Mouse (Mus musculus): ENCODE data around the gene Olfr68.
"Not testable (repeated sequence)": the region's sequence is repeated elsewhere in the genome, so short reads cannot be mapped to it uniquely, and the experiment has no call there.

Olfr68 gene

DNA sequence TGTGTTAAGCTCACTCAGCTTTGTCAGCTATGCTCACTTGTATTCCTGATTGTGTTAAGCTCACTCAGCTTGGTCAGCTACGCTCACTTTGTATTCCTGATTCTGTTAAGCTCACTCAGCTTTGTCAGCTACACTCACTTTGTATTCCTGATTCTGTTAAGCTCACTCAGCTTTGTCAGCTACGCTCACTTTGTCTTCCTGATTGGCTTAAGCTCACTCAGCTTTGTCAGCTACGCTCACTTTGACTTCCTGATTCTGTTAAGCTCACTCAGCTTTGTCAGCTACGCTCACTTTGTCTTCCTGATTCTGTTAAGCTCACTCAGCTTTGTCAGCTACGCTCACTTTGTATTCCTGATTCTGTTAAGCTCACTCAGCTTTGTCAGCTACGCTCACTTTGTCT lies 17.3 kb downstream of the Olfr68 start:
- DNase-seq: not testable (repeated sequence)

DNA sequence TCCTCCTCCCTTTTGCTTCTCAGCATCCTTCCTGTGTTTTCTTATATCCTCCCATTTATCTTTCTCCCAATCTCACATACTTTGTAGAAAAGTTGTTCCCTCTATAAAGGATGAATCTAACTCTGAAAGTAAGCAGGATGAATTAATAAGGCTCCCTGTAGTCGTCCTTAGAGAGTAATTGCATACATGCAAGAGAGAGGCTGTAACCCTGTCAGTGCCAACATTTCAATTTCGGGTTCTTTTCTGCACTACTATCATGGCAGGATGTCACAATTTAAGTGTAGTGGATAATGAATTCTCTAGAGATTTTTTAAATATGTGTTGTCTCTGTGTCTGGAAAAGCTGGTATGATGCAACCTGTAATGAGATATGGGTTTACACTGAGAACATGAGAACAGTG lies 22.3 kb downstream of the Olfr68 start, which contains the start of gene Olfr630:
TSS of gene Olfr630 (minus strand) at position 101 of the 400 bp plus-strand sequence.
- DNase-seq: no peak

DNA sequence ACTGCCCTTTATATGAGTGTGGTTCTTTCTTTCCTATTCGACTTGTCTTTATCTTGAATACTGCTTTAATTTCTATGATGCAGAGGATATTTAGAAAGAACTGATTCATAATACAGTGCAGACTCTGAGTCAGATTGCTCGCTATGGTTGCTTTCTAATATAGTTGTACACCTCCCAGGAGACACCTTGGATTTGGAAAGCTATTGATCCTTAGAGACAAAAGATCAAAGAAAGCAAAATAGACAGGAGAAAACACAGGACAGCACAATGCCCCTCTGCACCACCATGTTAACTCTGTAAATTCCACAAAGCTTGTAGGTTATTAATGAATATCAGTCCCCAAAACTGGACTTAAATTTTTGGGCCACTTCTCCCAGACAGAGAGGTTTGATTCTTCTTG lies 34.7 kb downstream of the Olfr68 start, which contains the start of gene Olfr629:
TSS of gene Olfr629 (minus strand) at position 101 of the 400 bp plus-strand sequence.
- DNase-seq: no peak

DNA sequence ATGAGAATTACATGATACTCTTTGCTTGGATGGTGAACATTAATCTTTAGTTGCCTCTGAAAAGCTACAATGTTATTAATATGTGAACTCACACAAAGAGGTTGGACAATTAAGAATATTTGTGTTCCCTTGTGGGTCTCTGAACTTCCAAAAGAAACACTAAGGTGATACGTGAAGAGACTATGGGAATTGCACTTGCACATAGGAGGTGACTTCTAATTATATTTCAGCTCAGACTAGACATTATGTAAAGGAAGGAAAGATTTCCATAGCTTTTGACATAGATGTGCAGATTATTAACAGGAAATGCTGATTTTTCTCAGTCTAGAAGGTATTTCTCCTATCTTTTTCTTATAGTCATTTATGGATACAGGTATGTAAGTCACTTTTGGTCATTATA lies 49.4 kb downstream of the Olfr68 start, which contains the start of gene Olfr628:
TSS of gene Olfr628 (plus strand) at position 301 of the 400 bp plus-strand sequence.
- no peak for DNase-seq
